Mouse (Mus musculus): ENCODE measurements at regions not wholly inside any gene's neighbourhood (a gene's known extent, or its start where the extent isn't known, plus 50 kb on each side); places are given as distances from the start of the nearest gene placed in this dataset.

GRCm38 (mm10) chr19:56077491-56077890 is 209.4 kb upstream of the Habp2 start:
- no peak for ATAC-seq (ENCODE audit: insufficient number of reproducible peaks, low FRiP score, low TSS enrichment, low read depth)
- H3K4me3 ChIP-seq (replicated peaks) = no peak overlapping the region
- peaks cover 2% of the 10 kb centered on the region; the same call in 1 of the 2 replicates for H3K4me1 ChIP-seq
- H3K9ac ChIP-seq = no peak overlapping the region
- H3K27me3 ChIP-seq = no peaks in the 10 kb centered on the region
- H3K9me3 ChIP-seq (replicated peaks) = no peaks in the 10 kb centered on the region
- no peak overlapping the region for H3K4me2 ChIP-seq (replicated peaks)
- no peak overlapping the region for H3K27ac ChIP-seq (replicated peaks)
- WGBS = 71% methylated on average over 8 of the region's 8 CpGs
- H3K36me3 ChIP-seq = no peaks in the 10 kb centered on the region

DNA sequence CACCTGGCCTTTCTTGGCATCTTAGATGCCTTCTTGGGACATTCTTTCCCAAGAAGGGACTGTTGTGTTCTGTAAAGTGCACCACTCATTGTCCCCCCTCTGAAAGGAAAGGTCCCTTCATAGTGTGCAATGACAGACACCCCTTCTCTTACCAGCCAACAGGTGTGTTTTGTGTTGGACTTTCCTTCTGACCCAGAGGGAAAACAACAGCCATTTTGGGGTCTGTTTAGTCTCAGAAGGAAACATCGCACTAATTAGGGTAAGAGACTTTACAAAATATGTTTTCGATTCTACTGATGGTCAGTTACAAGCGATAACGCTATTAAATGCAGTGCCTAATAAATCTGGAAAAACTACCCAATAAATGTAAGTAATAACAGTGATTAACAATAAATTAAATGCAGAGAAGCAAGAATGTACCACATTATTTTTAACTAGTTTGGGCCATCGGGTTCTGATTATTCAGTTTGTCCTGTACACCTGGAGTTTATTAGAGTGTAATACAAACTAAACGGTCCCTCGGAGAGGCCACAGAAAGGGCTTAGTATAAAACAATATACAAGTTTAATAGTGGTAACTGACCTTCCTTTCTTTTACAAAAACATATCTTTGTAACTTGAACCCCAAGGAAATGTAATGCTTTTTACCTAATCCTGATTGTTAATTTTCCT is 200.4 kb upstream of the Habp2 start:
- no peaks in the 10 kb centered on the region for H3K4me1 ChIP-seq
- ATAC-seq (ENCODE audit: insufficient number of reproducible peaks, low FRiP score, low TSS enrichment, low read depth) = no peak
- H3K4me2 ChIP-seq (replicated peaks) = no peak overlapping the region
- no peaks in the 10 kb centered on the region for H3K27me3 ChIP-seq
- 32% methylated on average over 7 of the region's 7 CpGs for WGBS
- H3K9me3 ChIP-seq (replicated peaks) = 0 out of 2 replicates have a peak, but pooled peaks cover 9% of the 10 kb centered on the region
- H3K4me3 ChIP-seq (replicated peaks) = no peak overlapping the region
- no peak overlapping the region for H3K27ac ChIP-seq (replicated peaks)
- no peak overlapping the region for H3K9ac ChIP-seq
- H3K36me3 ChIP-seq = no peaks in the 10 kb centered on the region

DNA sequence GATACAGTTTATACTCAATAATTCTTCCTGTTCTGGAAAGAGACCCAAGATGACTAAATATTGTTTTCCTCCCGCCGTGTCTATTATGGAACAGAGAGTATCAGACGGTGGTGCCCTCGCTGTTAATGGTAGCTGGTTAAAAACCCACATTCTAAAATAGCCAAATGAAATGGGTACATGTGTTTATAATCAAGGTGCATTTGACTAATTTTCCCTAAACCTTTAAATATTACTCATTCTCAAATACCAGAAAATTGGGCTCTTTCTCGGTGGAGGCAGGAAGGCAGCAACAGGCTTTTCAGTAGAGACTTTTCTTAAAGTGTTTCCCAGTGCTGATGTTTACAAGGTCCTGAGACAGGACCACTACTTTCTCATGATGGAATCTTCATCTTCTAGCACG is 199.8 kb upstream of the Habp2 start:
- H3K9me3 ChIP-seq (replicated peaks) = 0 out of 2 replicates have a peak, but pooled peaks cover 9% of the 10 kb centered on the region

DNA sequence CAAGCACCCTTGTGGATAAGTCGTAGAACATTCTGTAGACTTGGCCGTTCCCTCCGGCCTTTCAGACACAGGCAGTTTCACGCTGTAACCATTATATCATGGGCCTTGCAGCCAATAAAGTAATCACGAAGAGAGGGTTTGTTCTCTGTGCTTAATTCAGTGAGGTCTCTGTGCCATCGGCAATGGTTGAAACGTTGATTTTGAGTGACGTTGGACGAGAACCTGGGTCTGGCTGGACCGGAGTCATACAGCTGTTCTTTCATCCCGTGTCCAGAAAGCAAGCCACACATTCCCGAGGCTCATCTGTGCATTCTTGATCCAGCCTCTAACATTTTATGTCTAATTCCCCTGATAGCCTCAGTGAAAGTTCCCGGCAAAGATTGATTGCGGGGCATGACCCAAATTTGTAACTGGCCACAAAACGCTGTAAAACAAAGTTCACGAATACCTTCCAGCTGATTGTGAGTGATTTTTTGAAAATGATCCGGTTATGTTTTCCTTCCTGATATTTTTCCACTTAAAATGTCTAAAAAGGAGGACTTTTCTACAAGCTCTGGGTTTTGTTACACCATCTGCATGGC is 197.1 kb upstream of the Habp2 start:
- Histone ChIP-seq H3K27me3 (no peaks in the 10 kb centered on the region), H3K4me3 (replicated peaks) (no peak overlapping the region), H3K9ac (no peak overlapping the region), H3K4me1 (no peaks in the 10 kb centered on the region), H3K36me3 (no peaks in the 10 kb centered on the region), H3K9me3 (replicated peaks) (no peaks in the 10 kb centered on the region), H3K27ac (replicated peaks) (peak overlapping the region; percentile 34; the same call in 1 of the 2 replicates), H3K4me2 (replicated peaks) (no peak overlapping the region)
- ATAC-seq (ENCODE audit: insufficient number of reproducible peaks, low FRiP score, low TSS enrichment, low read depth) = no peak
- WGBS = 70% methylated on average over 17 of the region's 17 CpGs

More for the DNA sequence above, 199.8 kb upstream of the Habp2 start:
- no peak overlapping the region for H3K27ac ChIP-seq (replicated peaks)
- H3K9ac ChIP-seq = no peak overlapping the region
- ATAC-seq (ENCODE audit: insufficient number of reproducible peaks, low FRiP score, low TSS enrichment, low read depth) = no peak
- 35% methylated on average over 6 of the region's 6 CpGs for WGBS
- no peak overlapping the region for H3K4me2 ChIP-seq (replicated peaks)
- H3K27me3 ChIP-seq = no peaks in the 10 kb centered on the region
- no peak overlapping the region for H3K4me3 ChIP-seq (replicated peaks)
- H3K36me3 ChIP-seq = no peaks in the 10 kb centered on the region
- H3K4me1 ChIP-seq = no peaks in the 10 kb centered on the region

DNA sequence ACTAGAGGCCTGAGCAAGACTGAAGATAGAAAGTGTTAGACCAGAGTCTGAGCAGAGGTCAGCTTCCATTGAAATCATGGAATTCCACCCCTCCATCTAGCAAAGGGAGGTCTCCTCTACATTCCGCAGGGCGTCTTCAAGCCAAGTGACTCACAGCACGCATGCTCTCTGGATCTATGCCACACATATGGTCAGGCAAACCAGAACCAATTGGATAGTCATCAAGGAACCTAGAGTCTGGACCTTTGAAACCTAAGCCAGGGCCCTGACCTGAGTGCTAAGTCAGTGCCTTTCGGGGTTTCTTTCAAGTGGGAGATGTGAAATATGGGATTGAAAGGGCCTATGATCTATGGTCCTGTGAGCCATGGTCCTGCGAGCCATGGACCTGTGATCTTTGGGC is 195.4 kb upstream of the Habp2 start:
- no peak overlapping the region for H3K9ac ChIP-seq
- no peak for ATAC-seq (ENCODE audit: insufficient number of reproducible peaks, low FRiP score, low TSS enrichment, low read depth)
- H3K9me3 ChIP-seq (replicated peaks) = no peaks in the 10 kb centered on the region
- no peak overlapping the region for H3K4me3 ChIP-seq (replicated peaks)
- H3K36me3 ChIP-seq = no peaks in the 10 kb centered on the region
- H3K27ac ChIP-seq (replicated peaks) = no peak overlapping the region
- no peaks in the 10 kb centered on the region for H3K4me1 ChIP-seq
- 78% methylated on average over 5 of the region's 5 CpGs for WGBS
- H3K27me3 ChIP-seq = no peaks in the 10 kb centered on the region
- H3K4me2 ChIP-seq (replicated peaks) = no peak overlapping the region

DNA sequence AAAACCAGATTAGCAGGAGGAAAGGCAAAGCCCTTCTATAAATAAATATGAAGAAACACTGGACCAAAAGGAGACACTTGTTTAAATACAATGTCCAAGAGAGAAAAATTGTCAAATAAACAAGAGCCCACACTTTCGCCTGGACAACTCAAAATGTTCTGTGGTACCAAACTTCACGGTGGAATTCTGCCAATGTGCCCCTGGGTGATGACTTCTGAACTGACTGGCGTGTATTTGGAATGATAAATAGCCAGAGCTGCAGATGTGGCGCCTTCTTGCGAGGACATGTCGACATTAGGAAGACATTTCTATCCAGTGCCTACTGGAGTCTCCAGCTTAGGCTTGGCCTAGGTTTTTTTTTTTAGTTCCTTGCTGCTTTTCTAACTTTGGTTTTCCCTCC is 191.1 kb upstream of the Habp2 start:
- H3K4me3 ChIP-seq (replicated peaks) = no peak overlapping the region
- no peak overlapping the region for H3K9ac ChIP-seq
- no peaks in the 10 kb centered on the region for H3K4me1 ChIP-seq
- no peaks in the 10 kb centered on the region for H3K9me3 ChIP-seq (replicated peaks)
- H3K36me3 ChIP-seq = no peaks in the 10 kb centered on the region
- no peak overlapping the region for H3K27ac ChIP-seq (replicated peaks)
- ATAC-seq (ENCODE audit: insufficient number of reproducible peaks, low FRiP score, low TSS enrichment, low read depth) = no peak
- H3K4me2 ChIP-seq (replicated peaks) = no peak overlapping the region
- 70% methylated on average over 6 of the region's 6 CpGs for WGBS
- H3K27me3 ChIP-seq = no peaks in the 10 kb centered on the region

DNA sequence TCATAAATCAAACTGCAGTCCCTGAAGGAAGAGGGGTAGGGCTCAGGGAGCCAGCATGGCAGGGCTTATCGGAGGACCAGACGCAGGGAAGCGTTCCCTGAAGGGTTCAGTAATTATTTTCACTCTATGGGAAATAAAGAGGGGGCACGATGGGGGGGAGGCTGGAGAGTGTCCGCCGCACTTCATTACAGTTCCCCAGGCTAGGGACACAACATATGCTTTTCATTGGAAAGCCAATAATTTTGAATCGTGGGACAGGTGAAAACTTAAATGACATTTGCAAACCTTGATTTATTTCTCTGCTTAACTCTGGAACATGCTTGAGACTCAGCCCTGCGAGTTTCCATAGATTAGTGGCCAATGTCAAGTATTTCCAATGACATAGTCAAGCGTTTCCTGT is 187.2 kb upstream of the Habp2 start:
- Histone ChIP-seq H3K4me3 (replicated peaks) (no peak overlapping the region), H3K4me2 (replicated peaks) (no peak overlapping the region), H3K9ac (no peak overlapping the region), H3K9me3 (replicated peaks) (no peaks in the 10 kb centered on the region), H3K27ac (replicated peaks) (no peak overlapping the region), H3K4me1 (peaks cover 19% of the 10 kb centered on the region), H3K27me3 (no peaks in the 10 kb centered on the region), H3K36me3 (no peaks in the 10 kb centered on the region)
- WGBS = 62% methylated on average over 9 of the region's 9 CpGs
- ATAC-seq (ENCODE audit: insufficient number of reproducible peaks, low FRiP score, low TSS enrichment, low read depth) = no peak

- Histone ChIP-seq H3K27me3 (no peaks in the 10 kb centered on the region), H3K4me2 (replicated peaks) (no peak overlapping the region), H3K9me3 (replicated peaks) (no peaks in the 10 kb centered on the region), H3K36me3 (no peaks in the 10 kb centered on the region), H3K4me3 (replicated peaks) (no peak overlapping the region), H3K4me1 (peaks cover 23% of the 10 kb centered on the region), H3K27ac (replicated peaks) (no peak overlapping the region), H3K9ac (no peak overlapping the region)
- WGBS = 69% methylated on average over 4 of the region's 4 CpGs
- no peak for ATAC-seq (ENCODE audit: insufficient number of reproducible peaks, low FRiP score, low TSS enrichment, low read depth)
Observed at GRCm38 (mm10) chr19:56100131-56100872, 186.6 kb upstream of the Habp2 start.

GRCm38 (mm10) chr19:56102454-56103080 is 184.4 kb upstream of the Habp2 start:
- 0 out of 2 replicates have a peak, but pooled peaks have one; percentile 7 for ATAC-seq (ENCODE audit: insufficient number of reproducible peaks, low FRiP score, low TSS enrichment, low read depth)

DNA sequence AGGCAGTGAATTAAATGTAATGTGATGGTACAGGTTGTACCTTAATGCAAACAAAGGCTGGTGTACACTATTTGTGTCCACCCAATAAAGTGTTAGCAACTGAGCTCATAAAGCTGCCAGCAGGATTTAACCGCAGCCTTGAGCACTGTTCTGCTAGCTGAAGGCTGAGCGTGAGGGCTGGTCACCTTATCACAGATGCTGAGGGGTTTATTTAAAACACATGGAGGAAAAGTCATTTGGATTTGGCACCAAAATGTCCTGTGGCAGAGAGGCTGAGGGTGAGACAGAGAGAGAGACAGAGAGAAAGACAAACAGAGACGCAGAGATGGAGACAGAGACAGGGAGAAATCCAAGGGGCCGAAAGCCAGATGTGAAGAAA is 181.9 kb upstream of the Habp2 start:
- Histone ChIP-seq H3K4me2 (replicated peaks) (no peak overlapping the region), H3K27ac (replicated peaks) (no peak overlapping the region), H3K4me1 (peaks cover 34% of the 10 kb centered on the region)

More at GRCm38 (mm10) chr19:56102454-56103080, 184.4 kb upstream of the Habp2 start:
- Histone ChIP-seq H3K4me3 (replicated peaks) (no peak overlapping the region), H3K9me3 (replicated peaks) (no peaks in the 10 kb centered on the region), H3K4me1 (peaks cover 34% of the 10 kb centered on the region), H3K36me3 (no peaks in the 10 kb centered on the region), H3K4me2 (replicated peaks) (no peak overlapping the region), H3K27me3 (0 out of 2 replicates have a peak, but pooled peaks cover 5% of the 10 kb centered on the region), H3K27ac (replicated peaks) (0 out of 2 replicates have a peak overlapping the region, but pooled peaks have one; percentile 39), H3K9ac (no peak overlapping the region)
- 52% methylated on average over 7 of the region's 7 CpGs for WGBS

More for the DNA sequence above, 181.9 kb upstream of the Habp2 start:
- Histone ChIP-seq H3K9ac (no peak overlapping the region), H3K4me3 (replicated peaks) (no peak overlapping the region), H3K9me3 (replicated peaks) (0 out of 2 replicates have a peak, but pooled peaks cover 3% of the 10 kb centered on the region), H3K27me3 (0 out of 2 replicates have a peak, but pooled peaks cover 5% of the 10 kb centered on the region), H3K36me3 (no peaks in the 10 kb centered on the region)
- 51% methylated on average over 4 of the region's 4 CpGs for WGBS
- ATAC-seq (ENCODE audit: insufficient number of reproducible peaks, low FRiP score, low TSS enrichment, low read depth) = no peak
